Mouse (Mus musculus): Measurements from ENCODE around the gene Gbx1. TPM values are rescaled to one million over a fixed set of nuclear protein-coding genes. Genes with fewer than 3 reads are reported as not detected.
"Not testable (repeated sequence)": the region's sequence is repeated elsewhere in the genome, so short reads cannot be mapped to it uniquely, and the experiment has no call there.

The Gbx1 gene
- 0.34 and 0.99 TPM in 2 replicates for polyA plus RNA-seq (2016; fragmentation: Nextera tagmentation; extraction: Ambion mirVana)

DNA sequence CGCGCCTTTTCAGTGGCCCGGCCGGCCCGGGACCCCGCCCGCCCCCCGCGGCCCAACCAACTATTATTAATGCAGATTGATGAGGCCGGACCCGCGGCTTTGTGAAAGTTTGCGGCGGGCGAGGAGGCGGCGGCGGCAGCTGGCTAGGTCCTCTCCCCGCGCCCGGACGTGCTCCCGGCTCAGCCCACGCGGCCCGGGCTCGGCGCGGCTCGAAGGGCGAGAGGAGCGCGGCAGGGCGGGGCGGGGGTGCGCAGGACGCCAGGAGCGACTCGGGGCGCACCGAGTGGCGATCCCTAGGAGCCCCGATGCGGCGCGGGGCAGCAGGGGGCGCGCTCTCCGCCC lies at the start of gene Gbx1:
TSS of gene Gbx1 (minus strand) at position 314 of the 342 bp plus-strand sequence.
- DNase-seq (ENCODE audit: low spot score), result peak; percentile 62
- no peaks in the 10 kb centered on the region for H3K9me3 ChIP-seq
- WGBS, result under 1% methylated on average over 49 of the region's 49 CpGs
- H3K36me3 ChIP-seq (replicated peaks), result no peaks in the 10 kb centered on the region
- H3K27ac ChIP-seq (replicated peaks), result peak within 1 kb of the TSS; percentile 63
- peaks cover 100% of the 10 kb centered on the region for H3K27me3 ChIP-seq (replicated peaks; ENCODE audit: low read depth, poor library complexity, severe bottlenecking)
- peaks cover 47% of the 10 kb centered on the region for H3K4me1 ChIP-seq
- H3K4me3 ChIP-seq, result peak within 1 kb of the TSS; percentile 58

- H3K27ac ChIP-seq (replicated peaks), result peak overlapping the region; percentile 91
- no peaks in the 10 kb centered on the region for H3K27me3 ChIP-seq (replicated peaks; ENCODE audit: low read depth, poor library complexity, severe bottlenecking)
- peaks cover 43% of the 10 kb centered on the region for H3K36me3 ChIP-seq (replicated peaks)
- H3K4me1 ChIP-seq, result peaks cover 15% of the 10 kb centered on the region
- peak overlapping the region; percentile 93 for H3K4me3 ChIP-seq
- no peaks in the 10 kb centered on the region for H3K9me3 ChIP-seq
- DNase-seq (ENCODE audit: low spot score), result no peak
- WGBS, result under 1% methylated on average over 32 of the region's 32 CpGs
Measured at GRCm38 (mm10) chr5:24576801-24577182, 49.8 kb upstream of the Gbx1 start.

DNA sequence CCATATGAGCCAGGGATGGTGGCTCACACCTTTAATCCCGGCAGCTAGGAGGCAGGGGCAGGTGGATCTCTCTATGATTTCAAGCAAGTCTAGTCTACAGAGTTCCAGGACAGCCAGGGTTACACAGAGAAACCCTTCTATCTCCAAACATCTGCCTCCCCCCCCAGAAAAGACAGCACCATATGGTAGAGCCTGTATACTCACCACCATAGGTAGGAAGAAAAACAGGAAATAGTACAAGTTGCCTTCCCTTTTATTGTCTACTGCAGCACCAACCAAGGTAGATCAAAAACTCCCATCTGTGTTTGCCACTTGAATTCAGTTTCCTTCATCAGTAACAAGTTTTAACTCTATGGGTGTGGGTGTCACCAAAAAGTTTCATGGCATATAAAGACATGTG lies 48.9 kb upstream of the Gbx1 start:
- no peaks in the 10 kb centered on the region for H3K27me3 ChIP-seq (replicated peaks; ENCODE audit: low read depth, poor library complexity, severe bottlenecking)
- no peak for DNase-seq (ENCODE audit: low spot score)
- peak overlapping the region; percentile 93 for H3K4me3 ChIP-seq
- no peaks in the 10 kb centered on the region for H3K9me3 ChIP-seq
- peaks cover 51% of the 10 kb centered on the region for H3K36me3 ChIP-seq (replicated peaks)
- no peak overlapping the region for H3K27ac ChIP-seq (replicated peaks)
- peaks cover 15% of the 10 kb centered on the region for H3K4me1 ChIP-seq
- WGBS, result 80% methylated on average over 1 of the region's 1 CpGs

DNA sequence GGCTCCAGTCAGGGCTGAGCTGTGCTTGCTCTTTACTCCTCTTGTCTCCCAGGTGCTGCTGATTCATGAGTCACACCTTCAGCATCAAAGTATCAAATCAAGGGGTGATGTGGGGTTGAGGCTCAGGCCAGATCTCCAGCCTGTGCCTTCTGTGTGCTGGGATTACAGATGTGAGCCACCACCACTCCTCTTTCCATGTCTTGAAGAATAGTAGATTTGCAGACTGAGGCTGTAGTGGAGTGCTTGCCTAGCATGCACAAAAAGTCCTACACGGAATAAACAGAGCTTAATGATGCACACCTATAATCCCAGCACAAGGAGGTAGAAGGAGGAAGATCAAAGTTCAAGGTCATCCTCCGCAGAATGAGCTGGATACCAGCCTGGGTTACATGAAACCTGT lies 29.7 kb upstream of the Gbx1 start, which contains the start of gene 4931409K22Rik:
TSS of gene 4931409K22Rik (minus strand) at position 101 of the 400 bp plus-strand sequence.
- Histone ChIP-seq H3K9me3 (no peaks in the 10 kb centered on the region), H3K4me3 (no peak within 1 kb of the TSS), H3K27ac (replicated peaks) (no peak within 1 kb of the TSS), H3K27me3 (replicated peaks; ENCODE audit: low read depth, poor library complexity, severe bottlenecking) (peaks cover 12% of the 10 kb centered on the region), H3K4me1 (peaks cover 22% of the 10 kb centered on the region), H3K36me3 (replicated peaks) (no peaks in the 10 kb centered on the region)
- DNase-seq (ENCODE audit: low spot score), result no peak
- WGBS, result 72% methylated on average over 2 of the region's 2 CpGs

GRCm38 (mm10) chr5:24555335-24555734 lies 28.3 kb upstream of the Gbx1 start:
- H3K4me1 ChIP-seq, result peaks cover 34% of the 10 kb centered on the region
- not testable (repeated sequence) for H3K9me3 ChIP-seq; H3K36me3 ChIP-seq (replicated peaks); H3K4me3 ChIP-seq; DNase-seq (ENCODE audit: low spot score); H3K27ac ChIP-seq (replicated peaks)
- 95% methylated on average over 7 of the region's 7 CpGs for WGBS
- peaks cover 26% of the 10 kb centered on the region for H3K27me3 ChIP-seq (replicated peaks; ENCODE audit: low read depth, poor library complexity, severe bottlenecking)

- DNase-seq (ENCODE audit: low spot score), result peak; percentile 39
- peaks cover 34% of the 10 kb centered on the region for H3K4me1 ChIP-seq
- no peak overlapping the region for H3K27ac ChIP-seq (replicated peaks)
- H3K4me3 ChIP-seq, result no peak overlapping the region
- H3K9me3 ChIP-seq, result no peaks in the 10 kb centered on the region
- no peaks in the 10 kb centered on the region for H3K36me3 ChIP-seq (replicated peaks)
- WGBS, result 62% methylated on average over 5 of the region's 5 CpGs
- peaks cover 41% of the 10 kb centered on the region for H3K27me3 ChIP-seq (replicated peaks; ENCODE audit: low read depth, poor library complexity, severe bottlenecking)
Measured at GRCm38 (mm10) chr5:24553621-24554244, 26.7 kb upstream of the Gbx1 start.

DNA sequence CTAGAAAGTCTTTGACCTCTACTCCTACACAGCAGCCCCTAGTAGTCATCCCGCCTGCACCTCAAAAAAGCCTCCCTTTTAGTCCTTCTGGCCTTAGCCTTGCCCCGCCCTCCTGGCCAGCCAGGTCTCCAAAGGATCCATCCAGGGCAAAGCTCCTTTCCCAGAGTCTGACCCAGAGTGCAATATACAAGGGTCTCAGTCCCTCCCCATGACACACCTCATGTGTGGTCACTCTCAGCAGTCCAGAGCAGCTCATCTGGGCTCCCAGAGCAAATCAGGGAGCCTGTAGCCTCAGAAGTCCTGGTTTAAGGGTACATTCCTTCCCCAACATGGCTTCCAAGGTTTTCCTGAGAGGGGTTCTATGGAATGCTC lies 24.3 kb upstream of the Gbx1 start:
- WGBS, result 48% methylated on average over 2 of the region's 2 CpGs
- DNase-seq (ENCODE audit: low spot score), result no peak
- peak overlapping the region; percentile 45 for H3K27ac ChIP-seq (replicated peaks)

GRCm38 (mm10) chr5:24550598-24551316 lies 23.8 kb upstream of the Gbx1 start:
- DNase-seq (ENCODE audit: low spot score), result peak; percentile 53
- peak overlapping the region; percentile 31; the same call in 1 of the 2 replicates for H3K4me3 ChIP-seq
- peak overlapping the region; percentile 45 for H3K27ac ChIP-seq (replicated peaks)
- no peaks in the 10 kb centered on the region for H3K9me3 ChIP-seq
- WGBS, result 35% methylated on average over 26 of the region's 26 CpGs
- H3K36me3 ChIP-seq (replicated peaks), result no peaks in the 10 kb centered on the region
- H3K4me1 ChIP-seq, result peaks cover 34% of the 10 kb centered on the region
- peaks cover 43% of the 10 kb centered on the region for H3K27me3 ChIP-seq (replicated peaks; ENCODE audit: low read depth, poor library complexity, severe bottlenecking)

More for the DNA sequence above, 24.3 kb upstream of the Gbx1 start:
- Histone ChIP-seq H3K27me3 (replicated peaks; ENCODE audit: low read depth, poor library complexity, severe bottlenecking) (peaks cover 43% of the 10 kb centered on the region), H3K36me3 (replicated peaks) (no peaks in the 10 kb centered on the region), H3K4me1 (peaks cover 34% of the 10 kb centered on the region), H3K4me3 (peak overlapping the region; percentile 31; the same call in 1 of the 2 replicates), H3K9me3 (no peaks in the 10 kb centered on the region)

- Histone ChIP-seq H3K4me3 (no peak overlapping the region), H3K27ac (replicated peaks) (no peak overlapping the region), H3K9me3 (no peaks in the 10 kb centered on the region), H3K4me1 (peaks cover 24% of the 10 kb centered on the region), H3K36me3 (replicated peaks) (no peaks in the 10 kb centered on the region), H3K27me3 (replicated peaks; ENCODE audit: low read depth, poor library complexity, severe bottlenecking) (peaks cover 11% of the 10 kb centered on the region; the same call in 1 of the 2 replicates)
- DNase-seq (ENCODE audit: low spot score), result no peak
- 75% methylated on average over 7 of the region's 7 CpGs for WGBS
Measured at GRCm38 (mm10) chr5:24542643-24543042, 15.6 kb upstream of the Gbx1 start.

- Histone ChIP-seq H3K9me3 (no peaks in the 10 kb centered on the region), H3K4me3 (peak overlapping the region; percentile 16; the same call in 1 of the 2 replicates), H3K36me3 (replicated peaks) (no peaks in the 10 kb centered on the region), H3K27ac (replicated peaks) (peak overlapping the region; percentile 31; the same call in 1 of the 2 replicates), H3K4me1 (peaks cover 24% of the 10 kb centered on the region), H3K27me3 (replicated peaks; ENCODE audit: low read depth, poor library complexity, severe bottlenecking) (peaks cover 18% of the 10 kb centered on the region; the same call in 1 of the 2 replicates)
- WGBS, result 30% methylated on average over 6 of the region's 6 CpGs
- no peak for DNase-seq (ENCODE audit: low spot score)
Measured at GRCm38 (mm10) chr5:24541144-24541569, 14.2 kb upstream of the Gbx1 start.

DNA sequence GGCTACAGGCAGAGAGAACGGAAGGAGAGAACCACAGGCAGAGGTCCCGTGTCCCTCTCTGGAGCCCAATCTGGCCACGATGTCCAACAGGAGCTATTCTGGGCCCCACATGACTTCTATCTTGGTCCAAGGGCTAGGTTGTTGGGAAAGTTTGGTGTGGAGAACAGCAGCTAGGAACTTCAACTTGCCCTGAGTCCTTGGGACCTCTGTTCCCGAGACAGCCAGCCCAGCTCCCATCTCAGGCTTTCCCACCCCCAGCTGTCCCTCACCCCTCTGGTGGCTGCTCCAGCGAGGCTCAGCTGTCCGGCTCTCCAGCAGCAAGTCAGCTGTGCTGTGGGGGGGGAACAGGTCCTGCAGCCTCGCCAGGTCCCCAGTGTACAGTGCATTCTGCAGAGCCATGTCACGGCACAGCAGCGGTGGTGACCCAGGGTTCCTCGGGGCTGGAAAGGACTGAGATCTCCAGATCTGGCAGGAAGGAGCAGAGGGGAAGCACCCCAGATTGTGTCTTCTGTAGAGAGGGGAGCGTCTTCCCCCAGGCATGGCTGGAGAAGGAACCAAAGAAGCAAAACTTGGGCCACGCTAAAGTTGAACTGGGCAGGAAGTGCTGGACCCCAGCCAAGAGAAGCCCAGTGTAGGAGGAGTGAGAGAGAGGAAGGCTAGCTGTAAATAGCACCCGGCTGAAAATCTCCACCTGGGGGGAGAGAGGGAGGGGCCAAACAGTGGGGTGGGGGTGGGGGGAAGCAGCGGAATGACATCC lies 13.6 kb upstream of the Gbx1 start, which contains the start of gene Asb10:
TSS of gene Asb10 (minus strand) at position 592 of the 757 bp plus-strand sequence.
- DNase-seq (ENCODE audit: low spot score), result no peak
- Histone ChIP-seq H3K36me3 (replicated peaks) (no peaks in the 10 kb centered on the region), H3K27me3 (replicated peaks; ENCODE audit: low read depth, poor library complexity, severe bottlenecking) (peaks cover 18% of the 10 kb centered on the region; the same call in 1 of the 2 replicates), H3K27ac (replicated peaks) (peak within 1 kb of the TSS; percentile 31; the same call in 1 of the 2 replicates), H3K9me3 (no peaks in the 10 kb centered on the region), H3K4me1 (peaks cover 24% of the 10 kb centered on the region), H3K4me3 (peak within 1 kb of the TSS; percentile 16)
- 40% methylated on average over 14 of the region's 14 CpGs for WGBS

GRCm38 (mm10) chr5:24539571-24540296 lies 12.7 kb upstream of the Gbx1 start:
- Histone ChIP-seq H3K4me3 (no peak overlapping the region), H3K9me3 (no peaks in the 10 kb centered on the region), H3K27ac (replicated peaks) (no peak overlapping the region; the same call in 1 of the 2 replicates), H3K27me3 (replicated peaks; ENCODE audit: low read depth, poor library complexity, severe bottlenecking) (peaks cover 18% of the 10 kb centered on the region), H3K4me1 (peaks cover 24% of the 10 kb centered on the region), H3K36me3 (replicated peaks) (no peaks in the 10 kb centered on the region)
- no peak for DNase-seq (ENCODE audit: low spot score)
- 78% methylated on average over 22 of the region's 22 CpGs for WGBS
